Mouse (Mus musculus): ENCODE data around the gene Txnrd2. TPM values are rescaled to one million over a fixed set of nuclear protein-coding genes. Genes with fewer than 3 reads are reported as not detected.

Gene Txnrd2
- polyA plus RNA-seq, 1 experiment from 2014 or later, result 24.8 TPM

DNA sequence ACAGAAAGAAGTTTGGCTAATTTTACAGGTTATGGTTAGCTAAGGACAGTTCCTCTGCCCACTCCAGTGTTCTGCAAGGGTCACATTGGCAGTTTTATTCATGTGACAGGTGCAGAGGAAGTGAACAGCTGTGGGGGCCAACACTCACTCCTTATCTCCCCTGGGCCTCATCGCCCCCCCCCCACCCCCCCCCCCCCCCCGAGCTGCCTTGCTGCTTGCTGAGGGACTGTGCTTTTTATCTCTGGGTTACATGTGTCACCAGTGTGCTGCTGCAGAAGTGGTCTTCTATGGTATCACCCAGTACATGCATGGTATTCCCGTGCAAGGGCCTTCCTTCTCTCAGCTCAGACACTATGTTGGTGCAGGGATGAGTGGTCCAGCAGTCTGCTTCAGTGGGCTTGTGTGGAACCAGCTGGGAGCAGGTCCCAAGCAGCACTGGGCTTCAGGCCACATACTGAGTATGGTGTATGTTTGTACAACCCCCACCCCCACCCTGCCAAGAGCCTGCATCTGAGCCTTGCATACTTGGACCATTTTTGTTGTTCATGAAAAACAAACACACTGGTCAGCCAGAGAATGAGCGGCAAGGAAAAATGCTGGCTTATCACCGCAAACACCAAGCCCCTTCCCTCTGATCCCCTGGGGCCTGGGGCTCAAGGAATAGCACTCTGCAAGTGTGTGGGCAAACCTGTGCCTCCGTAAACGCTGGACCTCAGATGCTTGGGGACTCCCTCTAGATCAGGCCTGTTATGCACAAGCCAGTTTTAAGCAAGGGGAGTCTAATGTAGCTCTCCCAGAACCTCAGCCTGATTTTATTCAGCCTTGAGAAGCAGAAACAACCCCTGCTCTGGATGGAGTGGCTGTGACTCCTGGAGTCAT, 38.2 kb upstream of the Txnrd2 start:
- H3K27me3 ChIP-seq (replicated peaks; ENCODE audit: control insufficient read depth, insufficient read depth, low read length), result no peaks in the 10 kb centered on the region
- no peak overlapping the region for H3K9ac ChIP-seq (ENCODE audit: low read depth, low read length)
- H3K36me3 ChIP-seq (ENCODE audit: control insufficient read depth, insufficient read depth), result no peaks in the 10 kb centered on the region
- no peak for TF ChIP-seq CTCF (IDR thresholded peaks at IDR 0.05; ENCODE audit: low read depth)
- H3K4me2 ChIP-seq (replicated peaks; ENCODE audit: low read depth), result no peak overlapping the region
- no peak for ATAC-seq
- peak overlapping the region; percentile 36; the same call in 1 of the 2 replicates for H3K27ac ChIP-seq (ENCODE audit: low read depth, low read length)
- H3K9me3 ChIP-seq (ENCODE audit: control insufficient read depth), result no peaks in the 10 kb centered on the region
- H3K4me1 ChIP-seq (replicated peaks; ENCODE audit: control insufficient read depth, insufficient read depth, low read length), result no peaks in the 10 kb centered on the region
- no peak overlapping the region for H3K4me3 ChIP-seq (ENCODE audit: low read depth, low read length)
- WGBS, result 42% methylated on average over 6 of the region's 7 CpGs

DNA sequence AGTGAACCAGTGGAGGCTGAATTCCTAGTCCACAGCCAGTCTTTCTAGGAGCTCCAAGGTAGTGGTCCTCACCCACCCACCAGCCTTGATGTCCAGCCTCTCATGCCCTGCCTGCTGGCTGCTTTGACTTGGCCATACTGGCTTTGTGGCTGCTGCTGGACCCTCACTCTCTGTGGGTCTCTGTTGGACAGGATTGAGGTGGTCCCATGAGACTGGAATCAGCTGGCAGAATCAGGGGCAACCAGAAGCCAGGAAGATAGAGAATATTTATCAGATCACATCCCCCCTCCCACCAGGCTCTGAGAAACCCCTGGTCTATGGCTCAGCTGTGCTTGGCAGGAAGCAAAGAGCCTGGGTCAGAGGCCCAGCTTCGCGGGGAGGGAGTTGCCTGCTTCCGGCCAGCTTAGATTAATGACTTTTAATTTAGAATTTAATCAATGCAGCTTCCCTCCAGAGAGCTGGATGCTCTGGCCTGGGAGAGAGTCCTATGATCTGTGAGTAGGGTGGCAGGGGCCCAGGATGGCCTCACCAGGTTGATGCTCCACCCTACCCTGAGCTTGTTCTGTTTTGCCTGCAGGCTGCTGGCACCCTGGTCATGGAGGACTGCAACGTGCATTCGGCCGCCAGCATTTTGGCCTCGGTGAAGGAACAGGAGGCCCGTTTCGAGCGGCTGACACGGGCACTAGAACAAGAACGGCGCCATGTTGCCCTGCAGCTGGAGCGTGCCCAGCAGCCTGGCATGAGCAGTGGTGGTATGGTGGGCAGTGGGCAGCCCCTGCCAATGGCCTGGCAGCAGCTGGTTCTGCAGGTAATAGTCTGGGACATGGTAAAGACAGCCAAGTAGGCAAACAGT, 37.4 kb upstream of the Txnrd2 start:
- H3K4me3 ChIP-seq (ENCODE audit: low read depth, low read length), result no peak overlapping the region
- no peaks in the 10 kb centered on the region for H3K27me3 ChIP-seq (replicated peaks; ENCODE audit: control insufficient read depth, insufficient read depth, low read length)
- ATAC-seq, result no peak
- no peaks in the 10 kb centered on the region for H3K9me3 ChIP-seq (ENCODE audit: control insufficient read depth)
- H3K36me3 ChIP-seq (ENCODE audit: control insufficient read depth, insufficient read depth), result no peaks in the 10 kb centered on the region
- H3K4me2 ChIP-seq (replicated peaks; ENCODE audit: low read depth), result no peak overlapping the region
- WGBS, result 83% methylated on average over 14 of the region's 14 CpGs
- TF ChIP-seq CTCF (IDR thresholded peaks at IDR 0.05; ENCODE audit: low read depth), result no peak
- H3K4me1 ChIP-seq (replicated peaks; ENCODE audit: control insufficient read depth, insufficient read depth, low read length), result peaks cover 2% of the 10 kb centered on the region; the same call in 1 of the 2 replicates
- H3K9ac ChIP-seq (ENCODE audit: low read depth, low read length), result no peak overlapping the region
- peak overlapping the region; percentile 36; the same call in 1 of the 2 replicates for H3K27ac ChIP-seq (ENCODE audit: low read depth, low read length)

DNA sequence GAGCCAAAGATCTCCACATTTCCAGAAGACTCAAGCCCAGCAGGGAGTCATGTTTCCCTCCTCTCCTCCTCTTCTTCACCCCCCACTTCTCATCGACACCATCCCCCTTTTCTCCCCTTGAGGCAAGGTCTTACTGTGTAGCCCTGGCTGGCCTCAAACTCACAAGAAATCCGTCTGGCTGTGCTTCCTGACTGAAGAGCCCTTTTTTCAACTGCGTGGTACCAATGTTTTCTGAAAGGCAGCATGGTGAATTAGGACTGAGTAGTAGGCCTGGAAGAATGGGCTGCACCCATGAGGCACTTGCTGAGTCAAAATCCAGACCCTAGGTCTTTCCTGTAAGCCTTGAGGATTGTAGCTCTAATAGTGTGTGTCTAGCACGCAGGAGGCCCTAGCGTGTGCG, 35.8 kb upstream of the Txnrd2 start:
- Histone ChIP-seq H3K27me3 (replicated peaks; ENCODE audit: control insufficient read depth, insufficient read depth, low read length) (no peaks in the 10 kb centered on the region), H3K9ac (ENCODE audit: low read depth, low read length) (no peak overlapping the region), H3K27ac (ENCODE audit: low read depth, low read length) (no peak overlapping the region), H3K4me2 (replicated peaks; ENCODE audit: low read depth) (no peak overlapping the region), H3K4me3 (ENCODE audit: low read depth, low read length) (no peak overlapping the region), H3K4me1 (replicated peaks; ENCODE audit: control insufficient read depth, insufficient read depth, low read length) (peaks cover 4% of the 10 kb centered on the region; the same call in 1 of the 2 replicates), H3K9me3 (ENCODE audit: control insufficient read depth) (no peaks in the 10 kb centered on the region), H3K36me3 (ENCODE audit: control insufficient read depth, insufficient read depth) (no peaks in the 10 kb centered on the region)
- ATAC-seq, result no peak
- WGBS, result 85% methylated on average over 6 of the region's 6 CpGs
- no peak for TF ChIP-seq CTCF (IDR thresholded peaks at IDR 0.05; ENCODE audit: low read depth)

DNA sequence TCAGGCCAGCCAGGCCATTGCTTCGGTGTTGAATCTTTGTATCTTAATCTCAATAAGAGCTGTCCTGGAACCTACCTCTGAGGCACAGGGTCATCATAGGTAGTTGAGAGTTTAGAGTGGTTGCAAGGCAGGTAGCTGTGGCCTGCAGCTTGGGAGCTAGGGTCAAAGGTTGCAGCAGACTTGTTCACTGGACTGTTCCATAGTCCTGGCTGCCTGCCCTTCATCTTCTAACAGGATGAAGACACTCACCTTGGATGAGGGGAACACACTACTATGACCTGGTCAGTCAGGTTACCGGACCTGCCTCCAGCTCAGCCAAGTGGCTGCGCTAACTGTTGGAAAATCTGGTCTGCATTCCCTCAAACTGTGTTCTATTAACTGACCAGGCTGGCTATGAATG, 35.1 kb upstream of the Txnrd2 start:
- no peak overlapping the region for H3K27ac ChIP-seq (ENCODE audit: low read depth, low read length)
- no peaks in the 10 kb centered on the region for H3K9me3 ChIP-seq (ENCODE audit: control insufficient read depth)
- no peak for ATAC-seq
- TF ChIP-seq CTCF (IDR thresholded peaks at IDR 0.05; ENCODE audit: low read depth), result no peak
- no peak overlapping the region for H3K4me2 ChIP-seq (replicated peaks; ENCODE audit: low read depth)
- 97% methylated on average over 3 of the region's 3 CpGs for WGBS
- no peak overlapping the region for H3K4me3 ChIP-seq (ENCODE audit: low read depth, low read length)
- H3K36me3 ChIP-seq (ENCODE audit: control insufficient read depth, insufficient read depth), result no peaks in the 10 kb centered on the region
- no peaks in the 10 kb centered on the region for H3K27me3 ChIP-seq (replicated peaks; ENCODE audit: control insufficient read depth, insufficient read depth, low read length)
- H3K9ac ChIP-seq (ENCODE audit: low read depth, low read length), result no peak overlapping the region
- H3K4me1 ChIP-seq (replicated peaks; ENCODE audit: control insufficient read depth, insufficient read depth, low read length), result peaks cover 4% of the 10 kb centered on the region; the same call in 1 of the 2 replicates

DNA sequence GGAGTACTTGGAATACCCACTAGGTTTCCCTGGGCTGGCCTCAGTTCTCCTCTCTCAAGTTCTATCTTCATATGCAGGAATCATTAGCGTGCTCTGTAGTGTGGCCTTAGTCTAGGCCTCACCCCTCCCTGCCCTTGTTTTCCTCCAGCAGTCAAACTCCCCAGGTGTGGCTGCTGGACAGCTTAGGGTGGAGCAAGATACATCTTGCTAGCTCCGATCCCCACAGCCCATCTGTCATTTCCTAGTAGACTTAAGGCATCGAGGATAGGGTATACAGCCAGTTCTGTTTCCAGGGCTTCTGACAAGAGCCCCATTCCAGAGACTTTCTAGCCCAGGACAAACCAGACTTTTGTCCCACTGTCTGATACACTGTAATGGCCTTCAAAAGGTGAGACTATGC, 34.5 kb upstream of the Txnrd2 start:
- TF ChIP-seq CTCF (IDR thresholded peaks at IDR 0.05; ENCODE audit: low read depth), result no peak
- Histone ChIP-seq H3K4me2 (replicated peaks; ENCODE audit: low read depth) (no peak overlapping the region), H3K9me3 (ENCODE audit: control insufficient read depth) (no peaks in the 10 kb centered on the region), H3K36me3 (ENCODE audit: control insufficient read depth, insufficient read depth) (0 out of 2 replicates have a peak, but pooled peaks cover under 1% of the 10 kb centered on the region), H3K9ac (ENCODE audit: low read depth, low read length) (no peak overlapping the region), H3K27ac (ENCODE audit: low read depth, low read length) (no peak overlapping the region), H3K4me3 (ENCODE audit: low read depth, low read length) (no peak overlapping the region), H3K27me3 (replicated peaks; ENCODE audit: control insufficient read depth, insufficient read depth, low read length) (no peaks in the 10 kb centered on the region), H3K4me1 (replicated peaks; ENCODE audit: control insufficient read depth, insufficient read depth, low read length) (peaks cover 4% of the 10 kb centered on the region; the same call in 1 of the 2 replicates)
- 77% methylated on average over 3 of the region's 3 CpGs for WGBS
- ATAC-seq, result no peak

All from intestine, postnatal 0 days (tissue).